Mouse (Mus musculus) olfactory bulb, adult 2 months (tissue): Measurements from ENCODE around the gene Gm884.

Experiments used
- CTCF ChIP-seq: fragments of 200-500 bp; IDR thresholded peaks from 2 replicates; pipeline ENCODE4 v1.5.1; 2012; ENCODE audit warnings: low read depth, mild to moderate bottlenecking, low read length, moderate library complexity; ENCODE audit not compliant: insufficient read depth
- POLR2A ChIP-seq: fragments of 200-500 bp; IDR thresholded peaks from 2 replicates; pipeline ENCODE4 v1.6.1; 2012; ENCODE audit warnings: mild to moderate bottlenecking, low read depth, low read length, moderate library complexity; ENCODE audit not compliant: insufficient read depth

GRCm38 (mm10) chr11:103665695-103666094 is 44.8 kb upstream of the Gm884 start:
- TF ChIP-seq CTCF (no peak), POLR2A (no peak)
